Mouse (Mus musculus) liver, embryonic 14 days (tissue): ENCODE results near the gene Sbf1. TPM values are rescaled to one million over a fixed set of nuclear protein-coding genes. Genes with fewer than 3 reads are reported as not detected.

ENCODE experiments used
- polyA plus RNA-seq: library from polyadenylated mRNA; depleted of rRNA; stranded (reverse); fragments of >200 nt; gene quantifications from 2 replicates; pipeline ENCODE4 v1.2.3, GENCODE M21; 2012; rRNA removed

Gene Sbf1
- 27.9 and 28.3 TPM in 2 replicates for polyA plus RNA-seq

DNA sequence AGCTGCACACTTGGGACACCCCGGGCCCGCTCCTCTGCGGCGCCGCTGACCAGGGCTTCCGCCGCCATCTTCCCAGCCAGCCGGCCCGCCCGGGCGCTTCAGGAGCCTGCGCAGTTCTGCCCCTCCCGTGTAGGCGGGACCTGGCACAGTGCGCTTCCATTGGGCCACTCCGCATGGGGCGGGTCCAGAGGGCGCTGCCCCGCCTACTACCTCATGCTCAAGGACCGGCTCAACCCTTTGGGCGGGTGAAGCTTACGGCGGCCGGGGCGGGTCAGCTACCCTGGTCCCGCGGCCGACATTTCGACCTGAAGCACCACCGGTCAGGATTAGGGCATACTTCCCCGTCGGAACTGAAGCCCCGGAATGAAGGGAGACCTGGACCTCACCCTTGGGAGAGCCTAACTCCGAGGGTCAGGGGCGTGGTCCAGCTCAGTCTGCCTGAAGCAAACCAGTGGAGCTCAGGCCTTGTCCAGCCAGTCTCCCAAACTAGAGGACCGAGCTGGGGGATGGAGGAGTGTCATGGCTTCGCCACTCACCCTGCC is at the start of gene Sbf1:
Gene Sbf1 (minus strand): TSS at position 122 of the 542 bp plus-strand sequence.

DNA sequence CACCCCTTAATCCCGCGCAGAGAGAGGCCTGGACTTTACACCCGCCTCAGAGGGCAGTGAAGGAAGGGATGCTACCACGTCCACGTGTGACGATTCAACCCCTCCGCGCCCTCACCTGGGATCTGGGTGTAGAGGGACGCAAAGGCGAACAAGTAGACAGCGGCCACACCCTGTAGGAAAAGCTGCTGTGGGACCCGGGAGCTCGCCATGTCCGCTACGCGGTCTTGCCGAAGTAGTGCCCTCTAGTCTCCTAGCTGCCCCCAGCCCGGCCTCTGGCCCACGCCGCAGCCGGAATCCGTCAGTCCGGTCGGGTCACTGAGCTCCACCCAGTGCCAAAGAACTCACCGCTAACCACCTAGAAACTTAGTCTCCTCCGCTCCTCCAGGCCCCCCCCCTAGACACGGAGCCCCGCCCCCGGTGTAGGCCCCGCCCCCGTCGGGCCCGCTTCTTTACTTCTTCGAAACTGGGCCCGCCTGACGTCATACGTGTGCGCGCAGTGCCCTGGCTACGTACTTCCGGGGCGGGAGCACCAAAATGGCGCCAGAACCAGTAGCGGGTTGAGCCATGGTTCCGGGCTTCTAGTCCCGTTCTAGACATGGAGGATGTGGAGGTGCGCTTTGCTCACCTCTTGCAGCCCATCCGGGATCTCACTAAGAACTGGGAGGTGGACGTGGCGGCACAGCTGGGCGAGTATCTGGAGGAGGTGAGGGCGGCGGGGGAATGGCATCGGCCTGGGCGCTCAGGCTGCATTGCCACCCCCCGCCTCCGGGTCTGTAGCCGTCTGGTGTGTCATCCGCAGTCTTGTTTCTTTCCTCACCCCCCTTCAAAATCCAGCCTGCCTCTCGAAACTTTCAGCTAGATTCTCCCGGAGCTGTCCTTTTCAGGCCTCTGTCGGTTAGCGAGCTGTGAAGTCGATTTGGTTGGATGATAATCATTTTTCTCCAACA is 40.4 kb upstream of the Sbf1 start, which contains the start of the genes Lmf2 and Ncaph2:
Gene Lmf2 (minus strand): TSS at position 419 of the 947 bp plus-strand sequence.
Gene Ncaph2 (plus strand): TSS at position 479 of the 947 bp plus-strand sequence.

GRCm38 (mm10) chr15:89334271-89334670 is 19.2 kb upstream of the Sbf1 start, which contains the start of gene Miox:
Gene Miox (plus strand): TSS chr15:89334398.

GRCm38 (mm10) chr15:89322670-89323522 is 7.8 kb upstream of the Sbf1 start, which contains the start of gene Adm2:
Gene Adm2 (plus strand): TSS chr15:89322720.

Other genes with a start within 250 kb of the Sbf1 start
- 7.6 and 8.4 TPM in 2 replicates for gene Trabd, start 240.2 kb downstream of the Sbf1 start, polyA plus RNA-seq
- gene Selenoo, start 226.2 kb downstream of the Sbf1 start, polyA plus RNA-seq = 7.7 and 8.5 TPM in 2 replicates
- gene Tubgcp6, start 192.2 kb downstream of the Sbf1 start, polyA plus RNA-seq = 8.1 and 12.8 TPM in 2 replicates
- gene Hdac10, start 186.6 kb downstream of the Sbf1 start, polyA plus RNA-seq = 8.0 and 8.1 TPM in 2 replicates
- gene Mapk12, start 174.6 kb downstream of the Sbf1 start, polyA plus RNA-seq = 2.0 and 2.1 TPM in 2 replicates
- 0.76 and 0.80 TPM in 2 replicates for gene Mapk11, start 165.7 kb downstream of the Sbf1 start, polyA plus RNA-seq
- gene Plxnb2, start 134.5 kb downstream of the Sbf1 start, polyA plus RNA-seq = 23.7 and 25.5 TPM in 2 replicates
- 3.8 and 4.2 TPM in 2 replicates for gene Dennd6b, start 118.8 kb downstream of the Sbf1 start, polyA plus RNA-seq
- 14.0 and 15.3 TPM in 2 replicates for gene Ppp6r2, start 103.8 kb downstream of the Sbf1 start, polyA plus RNA-seq
- gene Adm2, start 7.4 kb upstream of the Sbf1 start, polyA plus RNA-seq = 1.8 and 2.0 TPM in 2 replicates
- 7.3 and 11.5 TPM in 2 replicates for gene Miox, start 19.1 kb upstream of the Sbf1 start, polyA plus RNA-seq
- 11.6 and 12.4 TPM in 2 replicates for gene Lmf2, start 40.3 kb upstream of the Sbf1 start, polyA plus RNA-seq
- 65.4 and 75.6 TPM in 2 replicates for gene Ncaph2, start 40.4 kb upstream of the Sbf1 start, polyA plus RNA-seq
- 9.4 and 11.0 TPM in 2 replicates for gene Sco2, start 58.5 kb upstream of the Sbf1 start, polyA plus RNA-seq
- gene Tymp, start 61.7 kb upstream of the Sbf1 start, polyA plus RNA-seq = 0.68 and 0.70 TPM in 2 replicates
- 0.75 and 0.85 TPM in 2 replicates for gene Odf3b, start 64.0 kb upstream of the Sbf1 start, polyA plus RNA-seq
- not detected in 2 replicates for gene Klhdc7b, start 69.6 kb upstream of the Sbf1 start, polyA plus RNA-seq
- gene Syce3, start 95.2 kb upstream of the Sbf1 start, polyA plus RNA-seq = not detected in 2 replicates
- 1.6 and 2.0 TPM in 2 replicates for gene Cpt1b, start 110.6 kb upstream of the Sbf1 start, polyA plus RNA-seq
- 0.89 and 0.97 TPM in 2 replicates for gene C730034F03Rik, start 114.3 kb upstream of the Sbf1 start, polyA plus RNA-seq
- gene Gm44502, start 114.4 kb upstream of the Sbf1 start, polyA plus RNA-seq = 0.23 and 0.29 TPM in 2 replicates
- 17.1 and 19.3 TPM in 2 replicates for gene Chkb, start 114.6 kb upstream of the Sbf1 start, polyA plus RNA-seq
- gene Mapk8ip2, start 138.6 kb upstream of the Sbf1 start, polyA plus RNA-seq = 0.01 and 0.03 TPM in 2 replicates
- gene Arsa, start 162.1 kb upstream of the Sbf1 start, polyA plus RNA-seq = 3.1 and 3.4 TPM in 2 replicates
- 1.8 and 2.0 TPM in 2 replicates for gene Shank3, start 184.3 kb upstream of the Sbf1 start, polyA plus RNA-seq